Mouse (Mus musculus): ENCODE measurements around the gene Reep3. TPM values are rescaled to one million over a fixed set of nuclear protein-coding genes. Genes with fewer than 3 reads are reported as not detected.

Gene Reep3
- polyA plus RNA-seq, 1 experiment from 2014 or later: 46.9 TPM

DNA sequence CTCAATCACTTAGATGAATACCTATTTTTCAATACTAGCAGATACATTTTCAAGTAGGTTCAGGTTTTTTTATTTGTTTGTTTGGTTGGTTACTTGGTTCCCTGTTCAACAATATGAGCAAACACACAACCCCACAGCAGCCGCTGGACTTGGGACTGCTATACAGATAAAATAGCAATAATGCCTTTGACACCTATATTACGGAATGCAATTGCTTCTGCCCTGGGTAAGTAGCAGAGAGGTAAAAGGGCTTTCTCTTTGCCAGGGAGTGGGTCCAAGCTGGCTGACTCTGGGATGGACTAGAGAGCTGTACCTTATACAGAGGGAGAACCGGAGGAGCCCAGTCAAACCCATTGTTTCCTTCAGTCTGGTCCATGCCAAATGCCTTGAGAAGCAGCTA, 56.3 kb downstream of the Reep3 start:
- no peak for ATAC-seq (ENCODE audit: low FRiP score)
- WGBS: 97% methylated on average over 3 of the region's 3 CpGs
- Histone ChIP-seq H3K27me3 (no peaks in the 10 kb centered on the region), H3K36me3 (replicated peaks) (peaks cover 5% of the 10 kb centered on the region; the same call in 1 of the 2 replicates), H3K4me2 (no peak overlapping the region), H3K4me3 (replicated peaks) (no peak overlapping the region), H3K9me3 (no peaks in the 10 kb centered on the region), H3K27ac (no peak overlapping the region), H3K9ac (no peak overlapping the region), H3K4me1 (peaks cover 26% of the 10 kb centered on the region)

DNA sequence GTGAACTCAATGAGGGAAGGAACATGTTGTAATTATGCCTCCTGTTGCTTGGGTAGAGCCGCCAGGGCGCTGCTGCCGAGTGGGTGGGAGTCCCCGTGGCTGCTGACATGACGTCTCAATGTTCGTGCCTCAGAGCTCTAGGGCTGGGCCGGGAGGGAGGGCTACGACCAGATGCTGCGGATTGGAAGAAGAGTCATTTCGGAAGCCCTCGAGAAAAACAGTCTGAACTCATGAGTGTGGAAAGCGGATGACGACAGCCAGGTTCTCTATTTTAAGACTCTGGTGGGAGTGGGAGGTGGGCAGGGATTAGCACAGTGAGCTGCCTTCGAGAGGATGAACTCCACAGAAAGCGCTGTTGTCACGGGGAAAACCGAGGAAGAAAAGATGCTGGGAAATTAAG, 57.7 kb downstream of the Reep3 start:
- no peak overlapping the region for H3K4me3 ChIP-seq (replicated peaks)
- ATAC-seq (ENCODE audit: low FRiP score): no peak
- no peak overlapping the region for H3K9ac ChIP-seq
- H3K4me1 ChIP-seq: peaks cover 16% of the 10 kb centered on the region
- WGBS: 80% methylated on average over 17 of the region's 17 CpGs
- no peaks in the 10 kb centered on the region for H3K9me3 ChIP-seq
- no peaks in the 10 kb centered on the region for H3K27me3 ChIP-seq
- peaks cover 5% of the 10 kb centered on the region; the same call in 1 of the 2 replicates for H3K36me3 ChIP-seq (replicated peaks)
- H3K4me2 ChIP-seq: no peak overlapping the region
- no peak overlapping the region for H3K27ac ChIP-seq

DNA sequence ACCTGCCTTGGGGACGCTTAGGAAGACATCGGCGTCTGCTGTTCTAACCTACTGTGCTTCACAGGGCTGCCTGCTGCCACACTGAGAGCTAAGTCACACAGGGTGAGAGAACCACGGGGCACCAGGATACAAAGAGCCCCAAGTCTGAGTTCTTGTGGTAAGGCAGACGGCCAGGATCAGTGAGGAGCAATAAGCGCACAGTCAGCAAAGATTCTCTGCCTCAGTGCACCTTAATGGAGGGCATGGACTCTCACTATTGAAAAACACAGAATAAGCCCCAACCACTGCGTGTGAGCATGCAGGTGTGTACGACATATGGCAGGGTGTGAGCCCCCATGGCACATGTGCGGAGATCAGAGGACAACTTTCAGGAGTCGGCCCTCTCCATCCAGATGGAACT, 60.2 kb downstream of the Reep3 start:
- Histone ChIP-seq H3K27me3 (no peaks in the 10 kb centered on the region), H3K36me3 (replicated peaks) (no peaks in the 10 kb centered on the region; the same call in 1 of the 2 replicates), H3K9me3 (no peaks in the 10 kb centered on the region), H3K4me3 (replicated peaks) (no peak overlapping the region), H3K27ac (no peak overlapping the region), H3K4me2 (no peak overlapping the region), H3K9ac (no peak overlapping the region), H3K4me1 (0 out of 2 replicates have a peak, but pooled peaks cover 4% of the 10 kb centered on the region)
- ATAC-seq (ENCODE audit: low FRiP score): no peak
- WGBS: 88% methylated on average over 10 of the region's 10 CpGs

DNA sequence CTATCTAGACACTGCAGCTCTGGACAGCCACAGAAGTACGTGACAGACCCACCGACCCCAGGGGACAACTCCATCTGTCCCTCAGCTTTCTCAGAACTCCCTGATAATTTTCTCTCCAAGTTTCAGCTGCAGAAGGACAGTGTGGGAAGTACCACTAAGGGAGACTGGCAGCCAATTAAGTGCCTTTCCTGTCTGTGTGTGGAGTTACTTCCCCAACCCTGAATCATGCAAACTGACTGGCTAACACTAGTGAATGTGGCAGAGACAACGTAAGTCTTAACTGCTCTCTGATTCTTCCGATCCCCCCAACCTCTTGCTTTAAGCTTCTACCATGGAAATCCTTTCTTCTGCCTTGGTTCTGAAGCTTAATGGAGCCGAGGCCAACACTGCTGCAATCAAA, 60.6 kb downstream of the Reep3 start:
- Histone ChIP-seq H3K27me3 (no peaks in the 10 kb centered on the region), H3K9me3 (no peaks in the 10 kb centered on the region), H3K4me1 (0 out of 2 replicates have a peak, but pooled peaks cover 4% of the 10 kb centered on the region), H3K27ac (no peak overlapping the region), H3K4me2 (no peak overlapping the region), H3K4me3 (replicated peaks) (no peak overlapping the region), H3K9ac (no peak overlapping the region), H3K36me3 (replicated peaks) (no peaks in the 10 kb centered on the region; the same call in 1 of the 2 replicates)
- 86% methylated on average over 5 of the region's 5 CpGs for WGBS
- ATAC-seq (ENCODE audit: low FRiP score): no peak

DNA sequence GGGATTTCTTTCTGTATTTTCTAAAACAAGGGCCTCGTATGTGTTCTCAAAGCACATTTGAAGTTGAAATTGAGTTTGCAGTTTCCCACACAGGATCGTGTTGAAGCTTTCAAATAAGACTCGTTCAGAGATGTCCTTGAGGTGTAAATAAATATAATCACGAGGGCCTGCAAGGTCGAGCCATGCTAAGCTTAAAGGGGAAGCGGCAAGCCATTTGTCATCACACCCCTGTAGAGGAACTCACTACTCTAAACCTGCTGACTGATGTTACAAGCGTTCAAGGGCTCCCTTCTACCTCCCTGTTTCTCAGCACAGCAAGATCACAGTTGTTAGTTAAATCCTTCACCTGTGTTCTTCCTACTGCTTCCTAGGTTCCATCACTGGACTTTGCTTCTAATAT, 65.6 kb downstream of the Reep3 start:
- no peak for ATAC-seq (ENCODE audit: low FRiP score)
- Histone ChIP-seq H3K4me1 (peaks cover 4% of the 10 kb centered on the region), H3K4me3 (replicated peaks) (no peak overlapping the region), H3K4me2 (no peak overlapping the region), H3K27me3 (no peaks in the 10 kb centered on the region), H3K36me3 (replicated peaks) (peaks cover 15% of the 10 kb centered on the region), H3K9ac (no peak overlapping the region), H3K9me3 (no peaks in the 10 kb centered on the region), H3K27ac (no peak overlapping the region)
- WGBS: 88% methylated on average over 7 of the region's 7 CpGs

GRCm38 (mm10) chr10:67029297-67029696, 67.4 kb downstream of the Reep3 start:
- H3K4me2 ChIP-seq: no peak overlapping the region
- no peak overlapping the region for H3K4me3 ChIP-seq (replicated peaks)
- 84% methylated on average over 12 of the region's 12 CpGs for WGBS
- peaks cover 11% of the 10 kb centered on the region for H3K4me1 ChIP-seq
- no peaks in the 10 kb centered on the region for H3K9me3 ChIP-seq
- no peak for ATAC-seq (ENCODE audit: low FRiP score)
- no peaks in the 10 kb centered on the region for H3K27me3 ChIP-seq
- no peak overlapping the region for H3K9ac ChIP-seq
- peaks cover 19% of the 10 kb centered on the region for H3K36me3 ChIP-seq (replicated peaks)
- no peak overlapping the region for H3K27ac ChIP-seq

GRCm38 (mm10) chr10:67026375-67026774, 70.4 kb downstream of the Reep3 start:
- no peak for ATAC-seq (ENCODE audit: low FRiP score)
- no peak overlapping the region for H3K4me3 ChIP-seq (replicated peaks)
- H3K9ac ChIP-seq: no peak overlapping the region
- peak overlapping the region; percentile 69; the same call in 1 of the 2 replicates for H3K27ac ChIP-seq
- H3K4me1 ChIP-seq: peaks cover 11% of the 10 kb centered on the region
- WGBS: 74% methylated on average over 8 of the region's 8 CpGs
- H3K36me3 ChIP-seq (replicated peaks): peaks cover 21% of the 10 kb centered on the region
- no peak overlapping the region for H3K4me2 ChIP-seq
- no peaks in the 10 kb centered on the region for H3K9me3 ChIP-seq
- no peaks in the 10 kb centered on the region for H3K27me3 ChIP-seq

DNA sequence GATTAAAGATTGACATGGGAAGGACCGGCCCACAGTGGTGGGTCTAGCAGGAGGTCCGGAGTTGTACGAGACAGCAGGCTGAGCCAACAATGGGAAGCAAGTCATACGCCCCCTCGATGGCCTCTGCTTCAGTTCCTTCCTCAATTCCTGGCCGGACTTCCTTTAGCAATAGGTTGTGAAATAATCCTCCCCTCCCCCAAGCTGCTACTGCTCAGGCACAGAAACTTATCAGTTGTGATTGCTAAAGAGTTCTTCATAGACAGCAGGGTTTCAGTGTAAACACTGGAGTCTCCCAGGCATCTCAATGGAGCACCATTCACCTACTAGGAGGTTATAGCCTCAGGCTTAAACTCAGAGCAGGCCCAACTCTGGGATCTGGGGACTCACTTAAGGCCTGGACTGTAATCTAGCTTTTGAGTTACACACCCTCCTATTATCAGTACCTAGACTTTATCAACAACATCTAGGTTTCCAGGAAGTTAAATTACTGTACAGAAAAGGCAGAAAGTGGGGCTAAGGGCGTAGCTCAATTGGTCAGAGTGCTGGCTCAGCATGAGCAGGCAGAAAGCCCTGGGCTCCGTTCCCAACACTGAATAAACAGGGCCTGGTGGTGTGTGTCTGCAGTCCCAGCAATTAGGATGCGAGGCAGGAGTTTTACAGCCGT, 71.0 kb downstream of the Reep3 start:
- Histone ChIP-seq H3K27ac (peak overlapping the region; percentile 69), H3K4me3 (replicated peaks) (no peak overlapping the region), H3K4me1 (peaks cover 11% of the 10 kb centered on the region), H3K27me3 (no peaks in the 10 kb centered on the region), H3K9ac (no peak overlapping the region), H3K9me3 (no peaks in the 10 kb centered on the region), H3K36me3 (replicated peaks) (peaks cover 22% of the 10 kb centered on the region), H3K4me2 (no peak overlapping the region)
- ATAC-seq (ENCODE audit: low FRiP score): 0 out of 2 replicates have a peak, but pooled peaks have one; percentile 53
- WGBS: 61% methylated on average over 10 of the region's 10 CpGs

GRCm38 (mm10) chr10:67024391-67024790, 72.4 kb downstream of the Reep3 start:
- no peak overlapping the region for H3K27ac ChIP-seq
- H3K36me3 ChIP-seq (replicated peaks): peaks cover 18% of the 10 kb centered on the region
- no peak overlapping the region for H3K4me2 ChIP-seq
- no peak for ATAC-seq (ENCODE audit: low FRiP score)
- H3K4me3 ChIP-seq (replicated peaks): no peak overlapping the region
- no peaks in the 10 kb centered on the region for H3K27me3 ChIP-seq
- H3K9me3 ChIP-seq: no peaks in the 10 kb centered on the region
- H3K4me1 ChIP-seq: peaks cover 11% of the 10 kb centered on the region
- 97% methylated on average over 6 of the region's 6 CpGs for WGBS
- H3K9ac ChIP-seq: no peak overlapping the region

GRCm38 (mm10) chr10:67023092-67023491, 73.7 kb downstream of the Reep3 start:
- no peak for ATAC-seq (ENCODE audit: low FRiP score)
- Histone ChIP-seq H3K4me1 (peaks cover 14% of the 10 kb centered on the region), H3K27ac (no peak overlapping the region), H3K9me3 (no peaks in the 10 kb centered on the region), H3K27me3 (no peaks in the 10 kb centered on the region), H3K36me3 (replicated peaks) (peaks cover 15% of the 10 kb centered on the region), H3K4me3 (replicated peaks) (no peak overlapping the region), H3K4me2 (no peak overlapping the region), H3K9ac (no peak overlapping the region)
- WGBS: 94% methylated on average over 9 of the region's 9 CpGs

DNA sequence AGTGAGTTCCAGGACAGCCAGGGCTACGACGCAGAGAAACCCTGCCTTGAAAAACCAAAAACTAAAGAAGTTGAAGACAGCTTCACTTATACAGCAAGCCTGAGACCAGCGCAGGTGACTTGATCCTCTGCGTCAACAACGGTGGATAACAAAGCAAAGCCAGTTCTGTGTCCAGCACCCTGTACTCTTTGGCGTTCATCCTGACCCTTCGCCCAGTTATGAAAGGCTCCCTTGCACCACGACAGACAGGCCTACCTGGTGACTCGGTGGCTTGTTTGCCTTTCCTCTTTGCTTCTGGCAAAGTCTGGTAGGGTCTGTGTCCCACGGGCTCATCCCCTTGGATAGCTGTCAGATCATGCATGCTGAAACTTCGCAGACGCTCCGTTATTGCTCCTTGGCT, 75.3 kb downstream of the Reep3 start:
- H3K27me3 ChIP-seq: no peaks in the 10 kb centered on the region
- H3K27ac ChIP-seq: no peak overlapping the region
- H3K9ac ChIP-seq: no peak overlapping the region
- WGBS: 95% methylated on average over 13 of the region's 13 CpGs
- H3K4me3 ChIP-seq (replicated peaks): no peak overlapping the region
- H3K36me3 ChIP-seq (replicated peaks): peaks cover 15% of the 10 kb centered on the region
- no peak overlapping the region for H3K4me2 ChIP-seq
- ATAC-seq (ENCODE audit: low FRiP score): no peak
- H3K9me3 ChIP-seq: no peaks in the 10 kb centered on the region
- H3K4me1 ChIP-seq: peaks cover 20% of the 10 kb centered on the region

- no peaks in the 10 kb centered on the region for H3K9me3 ChIP-seq
- H3K27ac ChIP-seq: peak overlapping the region; percentile 36; the same call in 1 of the 2 replicates
- no peaks in the 10 kb centered on the region for H3K27me3 ChIP-seq
- peaks cover 25% of the 10 kb centered on the region for H3K36me3 ChIP-seq (replicated peaks)
- 55% methylated on average over 6 of the region's 6 CpGs for WGBS
- H3K4me2 ChIP-seq: no peak overlapping the region
- no peak overlapping the region for H3K9ac ChIP-seq
- peak; percentile 53; the same call in 1 of the 2 replicates for ATAC-seq (ENCODE audit: low FRiP score)
- no peak overlapping the region for H3K4me3 ChIP-seq (replicated peaks)
- peaks cover 9% of the 10 kb centered on the region for H3K4me1 ChIP-seq
Measured at GRCm38 (mm10) chr10:67018875-67019274, 77.9 kb downstream of the Reep3 start.

DNA sequence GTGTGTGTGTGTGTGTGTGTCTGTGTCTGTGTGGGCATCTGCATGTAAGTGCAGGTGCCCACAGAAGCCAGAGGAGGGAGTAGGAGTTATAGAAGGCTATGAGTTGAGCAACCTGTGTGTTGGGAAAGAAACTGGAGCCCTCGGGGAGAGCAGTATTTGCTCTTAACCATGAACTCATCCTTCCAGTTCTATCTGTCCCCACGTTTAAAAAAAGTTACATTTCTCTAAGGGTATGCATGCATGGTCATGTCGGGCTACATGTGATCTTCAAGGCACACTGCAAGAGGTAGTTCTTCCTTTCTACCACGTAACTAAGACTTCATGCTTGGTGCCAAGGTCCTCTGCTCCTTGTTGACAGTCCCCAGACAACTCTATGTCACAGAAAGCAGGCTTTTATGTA, 78.9 kb downstream of the Reep3 start:
- Histone ChIP-seq H3K9ac (no peak overlapping the region), H3K27me3 (no peaks in the 10 kb centered on the region), H3K4me2 (no peak overlapping the region), H3K4me1 (peaks cover 9% of the 10 kb centered on the region), H3K4me3 (replicated peaks) (no peak overlapping the region), H3K36me3 (replicated peaks) (peaks cover 31% of the 10 kb centered on the region), H3K27ac (no peak overlapping the region), H3K9me3 (no peaks in the 10 kb centered on the region)
- ATAC-seq (ENCODE audit: low FRiP score): no peak
- 91% methylated on average over 4 of the region's 4 CpGs for WGBS

All from forebrain, embryonic 12.5 days (tissue).